Mouse (Mus musculus) telencephalon, adult 2 months (tissue): ENCODE measurements around the gene Sgcd.

Experiments used
- DNase-seq: peaks from one replicate; pipeline ENCODE4 v3.0.0-alpha.2; 2011; ENCODE audit warnings: low read depth, low spot score

Gene Sgcd

GRCm38 (mm10) chr11:47015683-47016082 lies 973.1 kb downstream of the Sgcd start:
- no peak for DNase-seq

- DNase-seq = no peak
Measured at GRCm38 (mm10) chr11:47014278-47014677, 974.5 kb downstream of the Sgcd start.

- DNase-seq = no peak
Measured at GRCm38 (mm10) chr11:47010166-47010565, 978.6 kb downstream of the Sgcd start.

- no peak for DNase-seq
Measured at GRCm38 (mm10) chr11:47005301-47005875, 983.4 kb downstream of the Sgcd start.

- DNase-seq = no peak
Measured at GRCm38 (mm10) chr11:46939311-46939710, 1049.5 kb downstream of the Sgcd start.

GRCm38 (mm10) chr11:46924946-46925345 lies 1063.8 kb downstream of the Sgcd start:
- DNase-seq = no peak

- no peak for DNase-seq
Measured at GRCm38 (mm10) chr11:46920244-46920643, 1068.5 kb downstream of the Sgcd start.

GRCm38 (mm10) chr11:46912656-46913237 lies 1076.0 kb downstream of the Sgcd start:
- peak; percentile 31 for DNase-seq

GRCm38 (mm10) chr11:46904281-46904680 lies 1084.5 kb downstream of the Sgcd start:
- no peak for DNase-seq

GRCm38 (mm10) chr11:46889093-46889492 lies 1099.7 kb downstream of the Sgcd start:
- DNase-seq = no peak

GRCm38 (mm10) chr11:46882456-46882855 lies 1106.3 kb downstream of the Sgcd start:
- DNase-seq = no peak

- DNase-seq = peak; percentile 16
Measured at GRCm38 (mm10) chr11:46875774-46876173, 1113.0 kb downstream of the Sgcd start.

GRCm38 (mm10) chr11:46868594-46868993 lies 1120.2 kb downstream of the Sgcd start:
- DNase-seq = no peak

GRCm38 (mm10) chr11:46864809-46865208 lies 1124.0 kb downstream of the Sgcd start:
- DNase-seq = no peak

GRCm38 (mm10) chr11:46848221-46848971 lies 1140.4 kb downstream of the Sgcd start:
- no peak for DNase-seq

- DNase-seq = no peak
Measured at GRCm38 (mm10) chr11:46847827-46848220, 1140.9 kb downstream of the Sgcd start.

- DNase-seq = no peak
Measured at GRCm38 (mm10) chr11:46846661-46847060, 1142.1 kb downstream of the Sgcd start.
